Comparison of ENCODE assay signal across 9 mouse cellular contexts in the genomic region with DNA sequence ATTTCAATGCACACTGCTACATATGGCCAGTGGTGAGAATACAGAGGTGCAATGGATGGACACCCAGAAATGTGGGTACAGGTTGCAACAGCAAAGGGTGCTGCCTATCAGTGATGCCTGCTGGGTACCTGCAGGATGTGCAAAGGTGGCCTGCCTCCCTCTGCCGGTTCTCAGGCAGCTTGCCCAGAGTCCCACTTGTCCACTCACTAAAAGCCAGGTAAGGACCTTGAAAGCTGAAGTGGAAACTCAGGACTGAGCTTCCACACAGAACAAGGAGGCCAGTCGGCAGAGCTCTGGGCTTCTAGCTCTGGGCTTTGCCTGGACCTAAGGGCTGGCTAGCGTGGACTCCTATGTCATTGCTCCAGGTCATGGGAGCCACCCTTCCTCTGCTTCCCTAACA. TPM values are rescaled to one million over a fixed set of nuclear protein-coding genes. Genes with fewer than 3 reads are reported as not detected.
DNase-seq lines count a peak whose midpoint lies in the region; ATAC-seq and TF ChIP-seq lines count a peak whose summit lies in the region.
"Had no signal": no experiment of that assay in that cellular context is flagged by ENCODE, and none has a peak within 500 bp of the region (broad histone marks: within the 10 kb centered on the region; RNA-seq: fewer than 3 reads in every experiment).

No protein-coding gene starts in this region.

- WGBS in kidney, postnatal 0 days = 40% methylated on average over 3 of the region's 3 CpGs
- WGBS in forebrain, embryonic 12.5 days = 40% methylated on average over 3 of the region's 3 CpGs
- 56% methylated on average over 3 of the region's 3 CpGs for WGBS in intestine, embryonic 15.5 days

- ATAC-seq in kidney, postnatal 0 days (replicated peaks; ENCODE audit: low FRiP score, low read depth) = no peak
- no peak for ATAC-seq in forebrain, embryonic 12.5 days (ENCODE audit: low FRiP score)
- ATAC-seq in intestine, embryonic 15.5 days = no peak

- peak; percentile 13 for TF ChIP-seq POLR2A in myocyte (IDR thresholded peaks at IDR 0.05; ENCODE audit: insufficient read length, low read depth)

- DNase-seq in kidney, postnatal 0 days (ENCODE audit: low spot score) = no peak
- DNase-seq in kidney, adult 11 months = no peak
- DNase-seq in thymus, postnatal 10 days (ENCODE audit: low spot score in 2 of 2) = no peak
- no peak for DNase-seq in adrenal gland, adult 8-10 months
- DNase-seq in gastrocnemius, adult 18-20 months (ENCODE audit: low spot score) = no peak

- H3K4me1 ChIP-seq in kidney, postnatal 0 days (replicated peaks; ENCODE audit: insufficient read depth, low read length) = peaks cover 71% of the 10 kb centered on the region
- peaks cover 93% of the 10 kb centered on the region for H3K4me1 ChIP-seq in forebrain, embryonic 12.5 days
- peaks cover 54% of the 10 kb centered on the region for H3K4me1 ChIP-seq in intestine, embryonic 15.5 days (replicated peaks)

- no peaks in the 10 kb centered on the region for H3K9me3 ChIP-seq in kidney, postnatal 0 days (replicated peaks; ENCODE audit: low read length)
- no peaks in the 10 kb centered on the region for H3K9me3 ChIP-seq in forebrain, embryonic 12.5 days
- no peaks in the 10 kb centered on the region for H3K9me3 ChIP-seq in intestine, embryonic 15.5 days

- peak overlapping the region; percentile 82; the same call in 1 of the 2 replicates for H3K27ac ChIP-seq in kidney, postnatal 0 days
- H3K27ac ChIP-seq in forebrain, embryonic 12.5 days = peak overlapping the region; percentile 96
- H3K27ac ChIP-seq in intestine, embryonic 15.5 days = peak overlapping the region; percentile 87; the same call in 1 of the 2 replicates

- no peak for TF ChIP-seq CTCF in kidney, postnatal 0 days (IDR thresholded peaks at IDR 0.05; ENCODE audit: low read depth)

- no peak overlapping the region for H3ac ChIP-seq in myocyte (ENCODE audit: control insufficient read depth, insufficient read length)

- H3K36me3 ChIP-seq in kidney, postnatal 0 days (ENCODE audit: insufficient read depth, low read length) = no peaks in the 10 kb centered on the region
- H3K36me3 ChIP-seq in forebrain, embryonic 12.5 days (replicated peaks) = no peaks in the 10 kb centered on the region
- H3K36me3 ChIP-seq in intestine, embryonic 15.5 days = no peaks in the 10 kb centered on the region
- H3K36me3 ChIP-seq in myocyte (ENCODE audit: control insufficient read depth, insufficient read depth) = peaks cover 5% of the 10 kb centered on the region

- no peaks in the 10 kb centered on the region for H3K79me2 ChIP-seq in myocyte (ENCODE audit: control insufficient read depth, insufficient read depth)

- no peak overlapping the region for H3K4me2 ChIP-seq in kidney, postnatal 0 days (ENCODE audit: low read length)
- peak overlapping the region; percentile 15; the same call in 1 of the 2 replicates for H3K4me2 ChIP-seq in forebrain, embryonic 12.5 days
- no peak overlapping the region for H3K4me2 ChIP-seq in intestine, embryonic 15.5 days (replicated peaks)
- H3K4me2 ChIP-seq in myocyte (ENCODE audit: low read depth) = peak overlapping the region; percentile 68

- no peak overlapping the region for H3K4me3 ChIP-seq in kidney, postnatal 0 days (replicated peaks; ENCODE audit: low read depth, low read length)
- no peak overlapping the region for H3K4me3 ChIP-seq in forebrain, embryonic 12.5 days (replicated peaks)
- H3K4me3 ChIP-seq in intestine, embryonic 15.5 days (replicated peaks) = no peak overlapping the region
- H3K4me3 ChIP-seq in myocyte = no peak overlapping the region

- H3K27me3 ChIP-seq in kidney, postnatal 0 days (ENCODE audit: insufficient read depth, low read length) = peaks cover 12% of the 10 kb centered on the region; the same call in 1 of the 2 replicates
- peaks cover 59% of the 10 kb centered on the region for H3K27me3 ChIP-seq in forebrain, embryonic 12.5 days
- H3K27me3 ChIP-seq in intestine, embryonic 15.5 days (replicated peaks) = peaks cover 52% of the 10 kb centered on the region
- no peaks in the 10 kb centered on the region for H3K27me3 ChIP-seq in myocyte (ENCODE audit: control insufficient read depth, insufficient read depth, insufficient read length)

- H3K9ac ChIP-seq in kidney, postnatal 0 days (ENCODE audit: low read depth, low read length) = no peak overlapping the region
- peak overlapping the region; percentile 39; the same call in 1 of the 2 replicates for H3K9ac ChIP-seq in forebrain, embryonic 12.5 days
- H3K9ac ChIP-seq in intestine, embryonic 15.5 days = no peak overlapping the region

TF ChIP-seq in myocyte, 11 proteins besides CTCF, POLR2A, EP300 and RAD21:
- TF ChIP-seq MYOD1 (IDR thresholded peaks at IDR 0.05; ENCODE audit: control insufficient read depth in 1 of 3, insufficient read length in 2 of 3, low read depth in 2 of 3) (no peak), TCF3 (IDR thresholded peaks at IDR 0.05; ENCODE audit: insufficient read length, low read depth) (no peak), E2F4 (IDR thresholded peaks at IDR 0.05; ENCODE audit: insufficient read depth) (no peak), POLR2AphosphoS2 (IDR thresholded peaks at IDR 0.05; ENCODE audit: insufficient read length, low read depth) (no peak), CEBPB (IDR thresholded peaks at IDR 0.05; ENCODE audit: insufficient read depth, poor library complexity, severe bottlenecking) (no peak), MYOG (IDR thresholded peaks at IDR 0.05; ENCODE audit: control insufficient read depth in 1 of 3, insufficient read depth in 1 of 3, insufficient read length in 2 of 3, low read depth in 2 of 3) (no peak), REST (IDR thresholded peaks at IDR 0.05; ENCODE audit: insufficient read depth, insufficient read length) (no peak), USF1 (IDR thresholded peaks at IDR 0.05; ENCODE audit: low read depth) (no peak), MAX (IDR thresholded peaks at IDR 0.05; ENCODE audit: low read depth) (no peak), SRF (IDR thresholded peaks at IDR 0.05; ENCODE audit: control insufficient read depth, insufficient read length, low read depth) (no peak), TCF12 (IDR thresholded peaks at IDR 0.05; ENCODE audit: insufficient read depth, poor library complexity, severe bottlenecking) (no peak)

RNA-seq across cellular contexts. Expression of gene Lyl1, which starts 10.1 kb away (rescaled TPM):
- polyA plus RNA-seq in kidney, postnatal 0 days (2015; fragmentation: Nextera tagmentation; extraction: Ambion mirVana) = 6.1 and 6.4 TPM in 2 replicates
- 3.1 and 3.9 TPM in 2 replicates for polyA plus RNA-seq in forebrain, embryonic 12.5 days (2016; fragmentation: Nextera tagmentation; extraction: Ambion mirVana)
- 5.1 and 5.5 TPM in 2 replicates for polyA plus RNA-seq in intestine, embryonic 15.5 days (2015; fragmentation: Nextera tagmentation; extraction: Ambion mirVana)
- polyA plus RNA-seq in myocyte (2012; fragmentation: generic; extraction: Trizol) = not detected
- total RNA-seq in adrenal gland, adult 8-10 months (2022) = 1 to 10 TPM; 3.1 to 5.6 (median 4.2) TPM
- 1 to 10 TPM in 1 of 2 experiments, under 1 TPM in 1; 0.73 to 1.6 TPM for total RNA-seq in gastrocnemius, adult 18-20 months (2021)

RNA-seq across cellular contexts. Expression of gene G430095P16Rik, which starts 11.5 kb away (rescaled TPM):
- polyA plus RNA-seq in kidney, postnatal 0 days (2015; fragmentation: Nextera tagmentation; extraction: Ambion mirVana) = 1.9 and 2.5 TPM in 2 replicates
- polyA plus RNA-seq in forebrain, embryonic 12.5 days (2016; fragmentation: Nextera tagmentation; extraction: Ambion mirVana) = 2.2 and 3.5 TPM in 2 replicates
- 3.1 and 3.7 TPM in 2 replicates for polyA plus RNA-seq in intestine, embryonic 15.5 days (2015; fragmentation: Nextera tagmentation; extraction: Ambion mirVana)
- polyA plus RNA-seq in myocyte (2012; fragmentation: generic; extraction: Trizol) = 9.4 TPM
- total RNA-seq in adrenal gland, adult 8-10 months (2022) = under 1 TPM in 2 of 4 experiments, not detected in 2; 0.52 to 0.73 TPM
- total RNA-seq in gastrocnemius, adult 18-20 months (2021) = under 1 TPM; 0.34 to 0.45 TPM
- total RNA-seq: left cerebral cortex, adult 18-20 months had no signal

RNA-seq across cellular contexts. Expression of gene Nacc1, which starts 23.6 kb away (rescaled TPM):
- 15.9 and 16.1 TPM in 2 replicates for polyA plus RNA-seq in kidney, postnatal 0 days (2015; fragmentation: Nextera tagmentation; extraction: Ambion mirVana)
- 22.8 and 26.6 TPM in 2 replicates for polyA plus RNA-seq in forebrain, embryonic 12.5 days (2016; fragmentation: Nextera tagmentation; extraction: Ambion mirVana)
- polyA plus RNA-seq in intestine, embryonic 15.5 days (2015; fragmentation: Nextera tagmentation; extraction: Ambion mirVana) = 14.8 and 17.0 TPM in 2 replicates
- polyA plus RNA-seq in myocyte (2012; fragmentation: generic; extraction: Trizol) = 56.1 TPM
- 10 to 100 TPM; 81.0 to 86.9 (median 83.7) TPM for total RNA-seq in adrenal gland, adult 8-10 months (2022)
- total RNA-seq in gastrocnemius, adult 18-20 months (2021) = 10 to 100 TPM; 19.3 to 22.8 TPM

RNA-seq across cellular contexts. Expression of gene Trmt1, which starts 25.2 kb away (rescaled TPM):
- 55.3 and 56.1 TPM in 2 replicates for polyA plus RNA-seq in kidney, postnatal 0 days (2015; fragmentation: Nextera tagmentation; extraction: Ambion mirVana)
- polyA plus RNA-seq in forebrain, embryonic 12.5 days (2016; fragmentation: Nextera tagmentation; extraction: Ambion mirVana) = 55.4 and 59.6 TPM in 2 replicates
- 59.9 and 68.3 TPM in 2 replicates for polyA plus RNA-seq in intestine, embryonic 15.5 days (2015; fragmentation: Nextera tagmentation; extraction: Ambion mirVana)
- 94.4 TPM for polyA plus RNA-seq in myocyte (2012; fragmentation: generic; extraction: Trizol)
- 100 to 1,000 TPM in 2 of 4 experiments, 10 to 100 TPM in 2; 75.4 to 109 (median 88.5) TPM for total RNA-seq in adrenal gland, adult 8-10 months (2022)
- total RNA-seq in gastrocnemius, adult 18-20 months (2021) = 10 to 100 TPM; 47.0 to 51.4 TPM

RNA-seq across cellular contexts. Expression of gene Ier2, which starts 48.7 kb away (rescaled TPM):
- 77.4 and 83.8 TPM in 2 replicates for polyA plus RNA-seq in kidney, postnatal 0 days (2015; fragmentation: Nextera tagmentation; extraction: Ambion mirVana)
- 53.7 and 62.2 TPM in 2 replicates for polyA plus RNA-seq in forebrain, embryonic 12.5 days (2016; fragmentation: Nextera tagmentation; extraction: Ambion mirVana)
- 84.2 and 85.5 TPM in 2 replicates for polyA plus RNA-seq in intestine, embryonic 15.5 days (2015; fragmentation: Nextera tagmentation; extraction: Ambion mirVana)
- 75.7 TPM for polyA plus RNA-seq in myocyte (2012; fragmentation: generic; extraction: Trizol)
- 10 to 100 TPM; 18.3 to 48.9 (median 22.3) TPM for total RNA-seq in adrenal gland, adult 8-10 months (2022)
- total RNA-seq in gastrocnemius, adult 18-20 months (2021) = 1 to 10 TPM; 4.7 to 8.3 TPM

Comparison
In these comparisons a context has a peak if more than half of its experiments do, and no peak if none do; other contexts are left out.
1. H3K4me2 ChIP-seq: peak in forebrain, embryonic 12.5 days (single experiment) and myocyte (single experiment); none in kidney, postnatal 0 days (single experiment) and intestine, embryonic 15.5 days (single experiment).
2. Peak in every context shown above with its lines, with median percentiles within 50 percentile points of each other: H3K27ac ChIP-seq.